Mouse (Mus musculus) Patski (cell line): ENCODE data around the gene Zfpm1. TPM values are rescaled to one million over a fixed set of nuclear protein-coding genes. Genes with fewer than 3 reads are reported as not detected.

ENCODE experiments used
- ATAC-seq: fragments of 100-300 bp; one replicate; pipeline ENCODE4 v1.8.0; 2021
- CTCF ChIA-PET: fragments of 350-600 bp; sonication (Branson Sonifier 250); formaldehyde crosslinking; loops from one replicate; lab custom pipeline; 2022; ENCODE audit warnings: inconsistent platforms; lab: Charles Lee
- POLR2A ChIA-PET: fragments of 350-600 bp; sonication (Branson Sonifier 250); formaldehyde crosslinking; loops from one replicate; lab custom pipeline; 2022; ENCODE audit warnings: antibody characterized with exemption, inconsistent platforms; lab: Charles Lee
- DNase-seq: peaks from one replicate; pipeline ENCODE4 v3.0.0-alpha.2; 2011; ENCODE audit warnings: low read depth, low spot score
- H3K27me3 ChIP-seq: fragments of 371-371 bp; one replicate; pipeline ENCODE4 v1.5.1; 2021
- CTCF ChIP-seq: fragments of 100-300 bp; IDR thresholded peaks from one replicate; pipeline ENCODE4 v1.5.1; 2021
- in situ Hi-C: fragments of 300-500 bp; cut with MboI; formaldehyde crosslinking; loops from 3 replicates; pipeline ENCODE4 v1.11.1; 2018; ENCODE audit warnings: low pct_unique_long_range_greater_than_20kb, mixed read lengths
- polyA plus RNA-seq: library from polyadenylated mRNA; unstranded; gene quantifications from one replicate; pipeline ENCODE4 v1.2.3, GENCODE M21; 2021

The Zfpm1 gene
- polyA plus RNA-seq, 1 experiment from 2014 or later: 17.8 TPM

GRCm38 (mm10) chr8:122362271-122362670 lies 80.3 kb downstream of the Zfpm1 start:
- POLR2A ChIA-PET: no interaction called here
- CTCF ChIA-PET: no interaction called here
- DNase-seq: no peak
- in situ Hi-C loops: no loop called here
- ATAC-seq: no peak
- TF ChIP-seq CTCF: no peak
- no peaks in the 10 kb centered on the region for H3K27me3 ChIP-seq

GRCm38 (mm10) chr8:122362967-122363366 lies 81.0 kb downstream of the Zfpm1 start:
- no peaks in the 10 kb centered on the region for H3K27me3 ChIP-seq
- ChIA-PET POLR2A (interaction anchor here (0.6 kb wide), 1 partner anchor 211 kb away, joined by 3 read pairs; no protein-coding TSS in a partner anchor), CTCF (no interaction called here)
- in situ Hi-C loops: no loop called here
- ATAC-seq (no peak), DNase-seq (no peak)
- no peak for TF ChIP-seq CTCF

- ChIA-PET CTCF (interaction anchor here (1.4 to 4.8 kb wide), 9 partner anchors 9 to 390 kb away, joined by 5 to 16 read pairs (median 9); partner anchors contain the start of gene Trhr2), POLR2A (interaction anchor here (0.8 kb wide), 1 partner anchor 76 kb away, joined by 5 read pairs; no protein-coding TSS in a partner anchor)
- H3K27me3 ChIP-seq: no peaks in the 10 kb centered on the region
- no peak for TF ChIP-seq CTCF
- ATAC-seq: no peak
- no peak for DNase-seq
- in situ Hi-C loops: no loop called here
These were observed 86.6 kb downstream of the Zfpm1 start for GRCm38 (mm10) chr8:122368494-122368893.

GRCm38 (mm10) chr8:122369665-122370064 lies 87.7 kb downstream of the Zfpm1 start:
- ATAC-seq: peak; percentile 54

GRCm38 (mm10) chr8:122371706-122372105 lies 89.8 kb downstream of the Zfpm1 start:
- ATAC-seq: no peak
- in situ Hi-C loops: no loop called here
- no peak for DNase-seq
- ChIA-PET CTCF (interaction anchor here (1.2 to 1.6 kb wide), 2 partner anchors 39 to 102 kb away, joined by 3 read pairs; no protein-coding TSS in a partner anchor), POLR2A (no interaction called here)
- no peak for TF ChIP-seq CTCF
- no peaks in the 10 kb centered on the region for H3K27me3 ChIP-seq

More at GRCm38 (mm10) chr8:122369665-122370064, 87.7 kb downstream of the Zfpm1 start:
- in situ Hi-C loops: no loop called here
- peak; percentile 89 for TF ChIP-seq CTCF
- H3K27me3 ChIP-seq: no peaks in the 10 kb centered on the region
- DNase-seq: no peak
- ChIA-PET CTCF (interaction anchor here (1.0 to 4.8 kb wide), 14 partner anchors 9 to 391 kb away, joined by 3 to 16 read pairs (median 7); partner anchors contain the start of gene Trhr2), POLR2A (interaction anchor here (0.9 kb wide), 1 partner anchor 22 kb away, joined by 3 read pairs; no protein-coding TSS in a partner anchor)

GRCm38 (mm10) chr8:122375320-122375719 lies 93.4 kb downstream of the Zfpm1 start:
- ATAC-seq: no peak
- POLR2A ChIA-PET: interaction anchor here (0.7 to 1.0 kb wide), 3 partner anchors 8 to 42 kb away, joined by 4 to 5 read pairs (median 4); no protein-coding TSS in a partner anchor
- DNase-seq: no peak
- CTCF ChIA-PET: interaction anchor here (1.5 kb wide), 1 partner anchor 42 kb away, joined by 3 read pairs; no protein-coding TSS in a partner anchor
- in situ Hi-C loops: loop anchor here (5.0 kb wide), 1 partner anchor 83 kb away; no protein-coding TSS in a partner anchor
- H3K27me3 ChIP-seq: no peaks in the 10 kb centered on the region
- no peak for TF ChIP-seq CTCF

GRCm38 (mm10) chr8:122375751-122376364 lies 93.9 kb downstream of the Zfpm1 start:
- no peak for TF ChIP-seq CTCF
- DNase-seq (no peak), ATAC-seq (no peak)
- POLR2A ChIA-PET: interaction anchor here (0.7 to 1.6 kb wide), 4 partner anchors 9 to 43 kb away, joined by 3 to 5 read pairs (median 4); no protein-coding TSS in a partner anchor
- no peaks in the 10 kb centered on the region for H3K27me3 ChIP-seq
- in situ Hi-C loops: loop anchor here (5.0 kb wide), 1 partner anchor 84 kb away; no protein-coding TSS in a partner anchor
- CTCF ChIA-PET: interaction anchor here (1.5 kb wide), 1 partner anchor 43 kb away, joined by 3 read pairs; no protein-coding TSS in a partner anchor

- H3K27me3 ChIP-seq: no peaks in the 10 kb centered on the region
- DNase-seq: peak; percentile 85
- no peak for TF ChIP-seq CTCF
- CTCF ChIA-PET: interaction anchor here (0.9 kb wide), 1 partner anchor 11 kb away, joined by 3 read pairs; no protein-coding TSS in a partner anchor
- ATAC-seq: peak; percentile 68
- POLR2A ChIA-PET: interaction anchor here (0.7 to 1.6 kb wide), 3 partner anchors 10 to 20 kb away, joined by 3 to 5 read pairs (median 3); no protein-coding TSS in a partner anchor
- in situ Hi-C loops: loop anchor here (5.0 kb wide), 1 partner anchor 84 kb away; no protein-coding TSS in a partner anchor
These were observed 94.7 kb downstream of the Zfpm1 start, which contains the start of gene Zc3h18 for GRCm38 (mm10) chr8:122376365-122377231. Gene Zc3h18, plus strand, starts transcription at chr8:122376609.

GRCm38 (mm10) chr8:122383039-122383438 lies 101.1 kb downstream of the Zfpm1 start:
- no peak for DNase-seq
- in situ Hi-C loops: no loop called here
- no peak for TF ChIP-seq CTCF

More at GRCm38 (mm10) chr8:122383039-122383438, 101.1 kb downstream of the Zfpm1 start:
- no peaks in the 10 kb centered on the region for H3K27me3 ChIP-seq
- ChIA-PET POLR2A (no interaction called here), CTCF (no interaction called here)
- ATAC-seq: no peak

Other genes with a start within 250 kb of the Zfpm1 start
- 0.23 TPM for gene Trhr2, start 78.6 kb downstream of the Zfpm1 start, polyA plus RNA-seq
- gene Zc3h18, start 94.5 kb downstream of the Zfpm1 start, polyA plus RNA-seq: 54.1 TPM
- 0.39 TPM for gene Il17c, start 139.9 kb downstream of the Zfpm1 start, polyA plus RNA-seq
- gene Cyba, start 150.8 kb downstream of the Zfpm1 start, polyA plus RNA-seq: 288 TPM
- 21.9 TPM for gene Mvd, start 161.3 kb downstream of the Zfpm1 start, polyA plus RNA-seq
- 0.17 TPM for gene Snai3, start 178.6 kb downstream of the Zfpm1 start, polyA plus RNA-seq
- gene Rnf166, start 193.9 kb downstream of the Zfpm1 start, polyA plus RNA-seq: 41.5 TPM
- 27.4 TPM for gene Ctu2, start 194.0 kb downstream of the Zfpm1 start, polyA plus RNA-seq